In the genomic region with DNA sequence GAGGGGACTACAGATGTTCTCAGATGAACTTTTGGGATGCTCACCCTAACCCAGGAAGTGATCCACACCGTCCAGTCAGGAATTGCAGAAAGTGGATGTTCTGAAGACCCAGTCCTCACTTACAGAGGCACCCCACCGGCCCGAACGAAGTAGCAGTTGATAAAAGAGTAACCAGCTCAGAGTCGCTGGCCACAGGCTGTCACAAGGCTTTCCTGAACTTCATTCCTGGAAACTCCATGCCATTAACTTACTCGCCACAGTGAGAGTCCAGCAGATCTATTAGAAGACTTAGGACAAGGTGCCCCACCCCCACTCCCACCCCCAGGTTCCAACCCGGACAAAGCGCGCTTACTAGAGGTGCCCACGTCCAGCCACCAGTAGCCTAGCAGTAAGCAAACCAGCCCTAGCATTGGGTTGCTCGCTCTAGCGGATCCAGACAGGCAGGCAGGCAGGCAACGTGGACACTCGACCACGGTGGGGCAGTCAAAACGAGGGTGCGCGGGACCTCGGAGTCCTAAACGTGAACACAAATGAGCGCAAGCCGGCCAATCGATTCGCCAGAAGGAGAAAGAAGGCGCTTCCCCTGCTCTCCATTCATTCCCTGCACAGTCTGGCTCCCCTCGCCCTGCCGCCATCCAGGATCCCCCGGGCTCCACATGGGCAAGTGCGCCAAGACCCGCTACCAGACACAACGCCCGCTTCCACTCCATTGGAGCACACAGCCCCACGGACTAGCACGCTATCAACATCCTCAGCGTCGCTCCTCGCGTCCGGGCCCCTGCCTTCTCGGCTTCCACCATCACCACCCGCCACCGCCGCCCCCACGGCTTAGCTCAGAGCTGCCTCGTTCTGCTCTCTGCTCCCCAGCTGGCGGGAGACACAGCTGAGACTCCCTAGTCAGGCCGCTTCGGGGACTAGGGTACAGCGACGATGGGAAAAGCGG, we compare ENCODE assay signal across 8 mouse cellular contexts. TPM values are rescaled to one million over a fixed set of nuclear protein-coding genes. Genes with fewer than 3 reads are reported as not detected.
A peak's percentile ranks its signal among the peaks of the same experiment; 100 is the strongest.
DNase-seq lines count a peak whose midpoint lies in the region; ATAC-seq and TF ChIP-seq lines count a peak whose summit lies in the region.

No protein-coding gene starts in this region.

- DNase-seq in CD8-positive naive resting alpha-beta T cell, adult 2 months (ENCODE audit: low read depth in 2 of 2, low spot score in 2 of 2) = peak; percentile 45 to 70
- peak; percentile 34 for DNase-seq in c-Kit-positive CD71-positive TER-119-negative erythroid progenitor cells, embryonic 14.5 days (ENCODE audit: low read depth)
- DNase-seq in forebrain, embryonic 11.5 days (ENCODE audit: low spot score) = peak; percentile 91
- DNase-seq in kidney, postnatal 25 days = peak; percentile 79 to 91
- peak; percentile 87 for DNase-seq in stomach, postnatal 0 days (ENCODE audit: low spot score)

- 0 out of 2 replicates have a peak, but pooled peaks cover 4% of the 10 kb centered on the region for H3K4me1 ChIP-seq in forebrain, embryonic 11.5 days (replicated peaks; ENCODE audit: control insufficient read depth, insufficient read depth, low read length)
- H3K4me1 ChIP-seq in heart, embryonic 16.5 days (ENCODE audit: control insufficient read depth, insufficient read depth, low read length) = peaks cover 9% of the 10 kb centered on the region
- peaks cover 15% of the 10 kb centered on the region for H3K4me1 ChIP-seq in liver, embryonic 16.5 days (ENCODE audit: control insufficient read depth, low read depth, low read length)
- peaks cover 51% of the 10 kb centered on the region for H3K4me1 ChIP-seq in neural tube, embryonic 12.5 days
- H3K4me1 ChIP-seq in stomach, postnatal 0 days (replicated peaks; ENCODE audit: control insufficient read depth, insufficient read depth) = peaks cover 7% of the 10 kb centered on the region

- no peaks in the 10 kb centered on the region for H3K36me3 ChIP-seq in forebrain, embryonic 11.5 days (ENCODE audit: control insufficient read depth, insufficient read depth, low read length)
- no peaks in the 10 kb centered on the region for H3K36me3 ChIP-seq in heart, embryonic 16.5 days (ENCODE audit: control insufficient read depth, insufficient read depth)
- no peaks in the 10 kb centered on the region for H3K36me3 ChIP-seq in liver, embryonic 16.5 days (ENCODE audit: control insufficient read depth, insufficient read depth)
- H3K36me3 ChIP-seq in neural tube, embryonic 12.5 days = no peaks in the 10 kb centered on the region
- H3K36me3 ChIP-seq in stomach, postnatal 0 days (ENCODE audit: control insufficient read depth, insufficient read depth, low read length) = no peaks in the 10 kb centered on the region

- peak overlapping the region; percentile 86 for H3K9ac ChIP-seq in forebrain, embryonic 11.5 days (ENCODE audit: low read length)
- peak overlapping the region; percentile 81 for H3K9ac ChIP-seq in heart, embryonic 16.5 days (ENCODE audit: low read length)
- peak overlapping the region; percentile 62 for H3K9ac ChIP-seq in liver, embryonic 16.5 days (ENCODE audit: low read depth, low read length)
- peak overlapping the region; percentile 93 for H3K9ac ChIP-seq in neural tube, embryonic 12.5 days
- peak overlapping the region; percentile 86 for H3K9ac ChIP-seq in stomach, postnatal 0 days (ENCODE audit: low read length)

- H3K9me3 ChIP-seq in forebrain, embryonic 11.5 days (ENCODE audit: control insufficient read depth, low read length) = no peaks in the 10 kb centered on the region
- H3K9me3 ChIP-seq in heart, embryonic 16.5 days (replicated peaks; ENCODE audit: control insufficient read depth, low read length) = no peaks in the 10 kb centered on the region
- no peaks in the 10 kb centered on the region for H3K9me3 ChIP-seq in liver, embryonic 16.5 days (replicated peaks; ENCODE audit: control insufficient read depth, low read length)
- no peaks in the 10 kb centered on the region for H3K9me3 ChIP-seq in neural tube, embryonic 12.5 days
- no peaks in the 10 kb centered on the region for H3K9me3 ChIP-seq in stomach, postnatal 0 days (ENCODE audit: control insufficient read depth, low read length)

- peak; percentile 79 for TF ChIP-seq CTCF in stomach, postnatal 0 days (IDR thresholded peaks at IDR 0.05; ENCODE audit: low read depth)

- H3K27ac ChIP-seq in forebrain, embryonic 11.5 days (ENCODE audit: low read depth, low read length) = peak overlapping the region; percentile 59
- H3K27ac ChIP-seq in heart, embryonic 16.5 days (ENCODE audit: low read length) = peak overlapping the region; percentile 68
- H3K27ac ChIP-seq in liver, embryonic 16.5 days (ENCODE audit: low read length) = peak overlapping the region; percentile 50
- H3K27ac ChIP-seq in neural tube, embryonic 12.5 days = peak overlapping the region; percentile 86
- peak overlapping the region; percentile 97 for H3K27ac ChIP-seq in stomach, postnatal 0 days (replicated peaks)

- 1% methylated on average over 50 of the region's 51 CpGs for WGBS in forebrain, embryonic 11.5 days
- WGBS in heart, embryonic 16.5 days = 1% methylated on average over 51 of the region's 51 CpGs
- WGBS in liver, embryonic 16.5 days (ENCODE audit: insufficient replicate concordance) = 2% methylated on average over 49 of the region's 51 CpGs
- WGBS in neural tube, embryonic 12.5 days = 1% methylated on average over 51 of the region's 51 CpGs
- WGBS in stomach, postnatal 0 days = 1% methylated on average over 51 of the region's 51 CpGs

- no peaks in the 10 kb centered on the region; the same call in 1 of the 2 replicates for H3K27me3 ChIP-seq in forebrain, embryonic 11.5 days (ENCODE audit: control insufficient read depth, insufficient read depth, low read length)
- no peaks in the 10 kb centered on the region for H3K27me3 ChIP-seq in heart, embryonic 16.5 days (ENCODE audit: control insufficient read depth, insufficient read depth, low read length)
- peaks cover 25% of the 10 kb centered on the region for H3K27me3 ChIP-seq in liver, embryonic 16.5 days (ENCODE audit: control insufficient read depth, insufficient read depth, low read depth, low read length)
- no peaks in the 10 kb centered on the region for H3K27me3 ChIP-seq in neural tube, embryonic 12.5 days (replicated peaks)
- no peaks in the 10 kb centered on the region for H3K27me3 ChIP-seq in stomach, postnatal 0 days (ENCODE audit: control insufficient read depth, insufficient read depth, low read length)

- ATAC-seq in forebrain, embryonic 11.5 days (replicated peaks; ENCODE audit: low FRiP score) = peak; percentile 73
- peak; percentile 66 for ATAC-seq in heart, embryonic 16.5 days (replicated peaks; ENCODE audit: extremely low read depth, insufficient read depth, low FRiP score)
- peak; percentile 27; the same call in 1 of the 2 replicates for ATAC-seq in liver, embryonic 16.5 days (ENCODE audit: low read depth)
- peak; percentile 76 for ATAC-seq in neural tube, embryonic 12.5 days (ENCODE audit: low FRiP score, low read depth)
- ATAC-seq in stomach, postnatal 0 days (ENCODE audit: low FRiP score, low TSS enrichment) = peak; percentile 60

- peak overlapping the region; percentile 62 for H3K4me3 ChIP-seq in forebrain, embryonic 11.5 days (ENCODE audit: low read depth, low read length)
- peak overlapping the region; percentile 76 for H3K4me3 ChIP-seq in heart, embryonic 16.5 days (ENCODE audit: low read length)
- H3K4me3 ChIP-seq in liver, embryonic 16.5 days (ENCODE audit: low read depth, low read length) = peak overlapping the region; percentile 67
- H3K4me3 ChIP-seq in neural tube, embryonic 12.5 days = peak overlapping the region; percentile 89
- peak overlapping the region; percentile 90 for H3K4me3 ChIP-seq in stomach, postnatal 0 days (ENCODE audit: low read depth, low read length)

- TF ChIP-seq EP300 in stomach, postnatal 0 days (optimal IDR thresholded peaks at IDR 0.05) = no peak

- peak overlapping the region; percentile 97 for H3K4me2 ChIP-seq in forebrain, embryonic 11.5 days (ENCODE audit: low read depth, low read length, severe bottlenecking)
- peak overlapping the region; percentile 99 for H3K4me2 ChIP-seq in heart, embryonic 16.5 days (ENCODE audit: low read depth, low read length)
- H3K4me2 ChIP-seq in liver, embryonic 16.5 days (ENCODE audit: low read depth, low read length) = peak overlapping the region; percentile 69
- peak overlapping the region; percentile 87 for H3K4me2 ChIP-seq in neural tube, embryonic 12.5 days (replicated peaks)
- H3K4me2 ChIP-seq in stomach, postnatal 0 days (replicated peaks; ENCODE audit: low read depth) = peak overlapping the region; percentile 91

RNA-seq across cellular contexts. Expression of a gene that starts 1.6 kb away (rescaled TPM):
- 10.9 and 13.1 TPM in 2 replicates for polyA plus RNA-seq in forebrain, embryonic 11.5 days (2014; fragmentation: Nextera tagmentation; extraction: Ambion mirVana)
- polyA plus RNA-seq in heart, embryonic 16.5 days (2015; fragmentation: Nextera tagmentation; extraction: Ambion mirVana) = 6.2 and 7.2 TPM in 2 replicates
- polyA plus RNA-seq in liver, embryonic 16.5 days (2015; fragmentation: Nextera tagmentation; extraction: Ambion mirVana) = 5.0 and 5.9 TPM in 2 replicates
- polyA plus RNA-seq in neural tube, embryonic 12.5 days (2016; fragmentation: Nextera tagmentation; extraction: Ambion mirVana) = 33.3 and 35.7 TPM in 2 replicates
- 11.5 and 12.1 TPM in 2 replicates for polyA plus RNA-seq in stomach, postnatal 0 days (2015; fragmentation: Nextera tagmentation; extraction: Ambion mirVana)

Comparison
In these comparisons a context has a peak if more than half of its experiments do, and no peak if none do; other contexts are left out.
1. Peak in every context shown above with its lines: DNase-seq, ATAC-seq, H3K4me3 ChIP-seq and H3K27ac ChIP-seq.
2. DNase-seq: peak in every context shown above with its lines; median percentile 91 in forebrain, embryonic 11.5 days; 87 in stomach, postnatal 0 days; 85 in kidney, postnatal 25 days; 58 in CD8-positive naive resting alpha-beta T cell, adult 2 months; 34 in c-Kit-positive CD71-positive TER-119-negative erythroid progenitor cells, embryonic 14.5 days.